Mouse (Mus musculus): ENCODE measurements at regions not wholly inside any gene's neighbourhood (a gene's known extent, or its start where the extent isn't known, plus 50 kb on each side); places are given as distances from the start of the nearest gene placed in this dataset.
A peak's percentile ranks its signal among the peaks of the same experiment; 100 is the strongest.

DNA sequence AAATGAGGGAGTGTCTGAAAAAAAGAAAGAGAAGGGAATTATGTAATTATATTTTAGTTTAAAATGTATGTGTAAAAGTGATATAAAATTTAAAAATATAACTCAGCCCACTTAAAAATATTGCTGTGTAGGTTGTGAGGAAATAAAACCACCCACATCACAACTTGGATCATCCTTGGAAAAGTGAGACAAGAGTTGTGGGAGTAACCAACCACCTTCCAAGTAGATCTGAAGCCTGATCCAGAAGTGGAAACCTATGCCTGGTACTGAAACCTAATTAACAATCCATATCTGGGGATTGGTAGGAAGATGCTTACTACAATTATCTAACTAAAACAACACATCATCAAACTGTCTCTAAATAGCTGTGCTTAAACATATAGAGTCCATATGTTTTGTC, 743.1 kb downstream of the Stim2 start:
- DNase-seq (ENCODE audit: low spot score in 2 of 2) = no peak

DNA sequence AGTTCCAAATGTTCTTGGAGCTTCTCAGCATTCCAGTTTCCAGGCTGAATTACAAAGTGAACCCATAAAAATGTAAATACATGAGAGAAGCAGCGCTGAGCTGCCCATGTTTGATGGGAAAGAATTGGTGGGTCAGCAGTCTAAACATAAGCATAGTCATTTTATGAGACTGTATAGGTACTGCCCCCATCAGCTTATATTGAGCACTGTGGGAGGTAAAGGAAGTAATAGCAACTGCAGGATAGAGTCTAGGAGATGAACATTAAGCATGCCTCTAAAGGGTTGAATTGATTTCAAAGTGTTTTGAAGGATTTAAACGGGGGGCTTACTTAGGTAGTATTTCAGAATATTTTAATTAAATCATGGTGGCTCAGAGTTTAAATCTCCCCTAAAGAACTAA, 748.7 kb downstream of the Stim2 start:
- DNase-seq (ENCODE audit: low spot score in 2 of 2) = no peak

DNA sequence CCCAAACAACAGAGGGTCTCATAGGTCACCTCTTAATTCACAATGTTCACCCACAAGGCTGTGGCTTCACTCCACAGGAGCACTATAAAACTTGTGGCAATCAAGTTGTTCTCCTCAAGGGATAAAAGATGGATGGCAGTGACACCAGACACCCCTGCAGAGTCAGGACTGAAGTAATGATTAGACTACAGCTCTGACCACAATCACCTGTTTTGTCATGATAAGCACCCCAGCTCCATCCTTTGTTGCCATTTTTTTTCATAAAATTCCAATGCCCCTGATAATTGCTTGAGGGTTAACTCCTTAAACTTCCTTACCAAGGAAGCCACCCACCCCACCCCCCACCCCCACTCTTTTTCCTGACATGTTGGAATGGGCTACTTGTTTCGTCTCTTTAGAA, 755.1 kb downstream of the Stim2 start:
- no peak for DNase-seq (ENCODE audit: low spot score in 2 of 2)

DNA sequence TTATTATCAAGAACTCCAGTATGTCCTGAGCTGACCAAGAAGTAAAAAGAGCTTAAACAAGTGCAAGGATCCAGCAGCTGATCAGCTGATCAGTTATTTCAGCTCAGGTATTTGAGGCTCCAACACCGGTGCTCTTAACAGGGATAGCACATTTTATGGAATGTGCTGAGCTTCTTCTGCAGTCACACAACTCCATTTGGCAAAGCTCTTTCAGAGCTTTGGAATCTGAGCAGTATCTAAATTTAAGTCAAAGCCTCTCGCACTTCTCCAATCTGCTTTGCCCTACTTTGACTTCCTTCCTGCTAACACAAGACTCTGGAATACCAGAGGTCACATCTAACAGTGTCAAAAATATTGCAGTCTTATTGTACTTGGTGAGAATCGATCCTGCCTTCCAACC, 761.4 kb downstream of the Stim2 start:
- DNase-seq (ENCODE audit: low spot score in 2 of 2) = no peak

DNA sequence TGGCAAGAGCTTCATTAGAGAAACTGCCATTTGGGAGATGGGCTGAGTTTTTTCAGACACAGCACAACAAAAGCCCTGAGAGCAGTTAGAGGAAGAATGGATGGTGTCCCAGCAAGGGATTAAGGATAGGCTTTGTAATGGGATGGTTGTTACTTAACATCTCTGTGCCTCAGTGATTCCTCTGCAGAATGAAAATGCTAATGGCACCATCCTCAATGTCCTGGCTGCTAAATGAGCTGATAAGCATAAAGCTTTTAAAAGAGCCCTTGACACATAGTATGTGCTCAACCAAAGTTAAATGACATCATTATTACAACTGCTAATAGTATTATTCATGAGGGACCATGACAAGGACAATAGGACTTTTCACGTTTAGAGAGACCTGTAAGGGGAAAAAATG, 764.7 kb downstream of the Stim2 start:
- DNase-seq (ENCODE audit: low spot score in 2 of 2) = no peak

DNA sequence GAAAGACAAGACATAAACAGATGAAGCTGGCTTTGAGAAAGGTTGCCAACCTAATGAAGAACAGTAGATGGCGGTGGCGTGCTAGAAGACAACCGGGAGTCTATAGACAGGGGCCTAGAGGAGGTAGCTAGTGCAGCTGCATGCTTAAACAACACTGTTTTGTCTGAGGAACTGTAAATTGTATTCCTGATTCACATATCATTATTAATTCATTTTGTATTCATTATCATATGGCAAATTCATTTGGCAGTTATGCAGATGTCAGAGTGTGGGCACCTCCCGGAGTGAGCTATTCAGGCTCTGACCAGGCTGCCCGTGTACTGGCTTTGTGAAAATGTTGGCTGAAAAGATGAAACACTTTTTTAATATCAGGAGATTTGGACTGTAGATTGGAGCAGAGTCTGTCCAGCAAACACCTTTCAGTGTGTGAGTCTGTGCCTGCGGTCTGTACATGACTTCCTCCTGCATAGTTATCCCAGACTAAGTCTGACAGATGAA, 798.7 kb downstream of the Stim2 start:
- peak; percentile 36 to 66 for DNase-seq (ENCODE audit: low spot score in 2 of 2)

DNA sequence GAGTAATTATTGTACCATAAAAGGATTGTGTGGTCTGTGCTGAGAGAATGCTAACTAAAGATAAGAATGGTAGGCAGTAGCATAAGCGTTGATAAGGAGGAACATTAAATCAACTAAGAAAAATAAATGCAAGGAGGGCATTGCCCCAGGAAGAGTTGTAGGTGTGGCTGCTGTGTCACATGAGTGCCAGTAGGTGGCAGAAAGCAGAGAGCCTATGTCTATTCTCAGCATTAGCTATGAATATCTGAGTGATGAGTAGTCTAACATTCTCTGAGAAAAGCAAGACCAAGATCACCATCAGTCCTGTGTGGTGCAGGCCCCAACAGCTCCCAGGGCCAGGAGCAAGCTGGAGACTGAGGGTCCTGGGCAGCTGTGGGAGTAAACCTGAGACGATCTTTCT, 828.8 kb downstream of the Stim2 start:
- no peak for DNase-seq (ENCODE audit: low spot score in 2 of 2)
